Mouse (Mus musculus): Measurements from ENCODE around the gene Timm17a.

Timm17a gene

GRCm38 (mm10) chr1:135313284-135314031 is at the start of gene Timm17a:
Timm17a (minus strand) TSS chr1:135313778.
- DNase-seq (ENCODE audit: low read depth), result peak; percentile 91

GRCm38 (mm10) chr1:135362115-135362514 is 48.5 kb upstream of the Timm17a start:
- DNase-seq (ENCODE audit: low read depth), result no peak

DNA sequence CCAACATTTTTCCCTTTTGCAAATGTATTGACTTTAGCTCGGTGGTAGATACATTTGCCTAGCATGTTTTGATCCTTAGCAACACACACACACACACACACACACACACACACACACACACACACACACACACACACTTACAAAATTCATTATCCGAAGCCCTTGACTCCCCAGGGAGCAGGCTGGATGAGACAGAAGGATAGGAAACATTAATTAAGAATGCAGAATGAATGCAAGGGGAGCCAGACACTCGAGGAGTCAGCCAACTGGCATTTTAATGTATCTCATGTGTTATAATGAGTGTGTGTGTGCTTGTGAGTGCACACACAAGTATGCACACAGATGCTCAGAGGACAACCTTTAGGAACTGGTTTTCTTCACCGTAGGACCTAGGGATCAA is 47.9 kb upstream of the Timm17a start:
- DNase-seq (ENCODE audit: low read depth), result no peak

GRCm38 (mm10) chr1:135359071-135359470 is 45.5 kb upstream of the Timm17a start:
- no peak for DNase-seq (ENCODE audit: low read depth)

DNA sequence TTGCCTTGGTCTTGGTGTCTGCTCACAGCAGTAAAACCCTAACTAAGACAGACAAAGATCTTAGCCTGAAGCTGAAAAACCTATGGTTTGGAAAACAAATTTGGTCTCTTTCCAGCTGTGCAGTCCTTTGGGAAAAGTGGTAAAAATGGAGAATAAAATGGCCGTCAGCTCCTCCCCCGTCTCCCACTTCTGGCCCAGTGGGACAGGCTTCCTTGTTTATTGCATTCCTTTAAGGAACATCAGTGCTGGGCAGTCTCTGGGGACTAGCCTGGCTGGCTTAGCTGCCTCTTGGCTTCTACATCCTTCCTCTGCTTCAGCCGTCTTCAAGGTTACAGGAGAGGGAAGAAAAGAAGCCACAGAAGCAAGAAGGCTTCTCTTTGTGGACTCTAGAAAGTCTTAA is 38.4 kb upstream of the Timm17a start:
- DNase-seq (ENCODE audit: low read depth), result no peak

DNA sequence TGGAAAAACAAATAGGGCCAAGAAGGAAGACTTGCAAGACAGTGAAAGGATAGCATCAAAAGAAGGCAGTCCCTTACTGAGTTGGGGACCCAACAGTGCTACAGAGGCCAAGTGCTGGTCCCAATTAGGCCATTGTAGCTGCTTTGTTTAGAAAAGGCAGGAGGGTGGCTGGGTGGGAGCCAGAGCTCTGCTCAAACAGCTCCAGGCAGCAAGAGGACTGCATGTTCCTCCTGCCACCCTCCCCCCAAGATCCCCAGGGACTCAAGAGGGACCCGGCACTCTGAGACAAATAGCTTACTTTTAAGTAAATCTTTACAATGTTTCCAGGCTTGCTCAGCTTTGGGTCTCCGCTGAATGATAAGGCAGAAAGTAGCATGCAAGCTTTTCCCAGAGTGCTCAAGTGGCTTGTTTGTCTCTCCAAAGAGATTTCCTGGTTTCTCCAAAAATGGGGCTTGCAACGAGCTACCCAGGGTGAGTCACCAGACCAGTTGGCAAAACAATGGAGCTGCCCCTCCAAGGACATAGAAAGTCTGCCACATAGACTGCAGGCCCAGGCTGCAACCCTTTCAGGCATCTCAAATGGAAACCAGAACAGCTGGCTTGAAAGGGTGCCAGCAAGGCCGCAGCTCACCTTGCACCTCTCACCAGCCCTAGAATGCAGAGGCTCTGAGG is 34.1 kb upstream of the Timm17a start:
- no peak for DNase-seq (ENCODE audit: low read depth)

DNA sequence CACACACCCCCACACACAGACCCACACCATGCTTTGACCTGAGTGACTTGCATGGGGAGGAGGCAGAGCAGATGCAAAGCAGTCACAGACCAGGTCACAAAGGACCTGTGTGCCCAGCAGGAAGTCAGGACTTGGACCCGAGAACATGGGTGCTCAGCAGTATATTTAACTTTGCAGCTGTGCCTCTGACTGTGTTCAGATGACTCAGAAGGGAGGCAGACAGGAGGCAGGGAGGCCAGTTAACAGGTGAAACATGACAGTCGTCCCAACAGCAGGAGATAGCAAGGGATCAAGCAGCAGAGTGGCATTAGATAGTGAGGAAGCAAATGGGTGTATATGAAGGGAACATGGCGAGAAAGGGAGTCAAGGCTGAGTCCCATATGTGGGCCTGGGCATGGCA is 33.3 kb upstream of the Timm17a start:
- DNase-seq (ENCODE audit: low read depth), result no peak

DNA sequence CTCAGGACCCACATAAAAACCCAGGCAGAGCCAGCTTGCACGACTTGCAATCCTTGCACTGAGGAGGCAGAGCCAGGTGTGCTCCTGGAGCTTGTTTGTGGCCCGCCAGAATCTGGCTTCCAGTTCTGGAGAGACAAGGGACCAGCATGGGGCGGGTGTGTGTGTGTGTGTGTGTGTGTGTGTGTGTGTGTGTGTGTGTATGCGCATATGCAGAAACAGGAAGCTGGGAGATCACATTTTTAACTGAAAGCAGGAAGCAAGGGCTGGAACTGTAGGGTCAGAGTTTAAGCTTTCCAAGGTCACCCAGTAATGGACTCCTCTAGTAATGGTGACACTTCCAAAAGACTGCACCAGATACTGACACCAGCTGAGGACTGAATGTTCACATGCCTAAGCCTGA is 30.4 kb upstream of the Timm17a start:
- DNase-seq (ENCODE audit: low read depth), result no peak

DNA sequence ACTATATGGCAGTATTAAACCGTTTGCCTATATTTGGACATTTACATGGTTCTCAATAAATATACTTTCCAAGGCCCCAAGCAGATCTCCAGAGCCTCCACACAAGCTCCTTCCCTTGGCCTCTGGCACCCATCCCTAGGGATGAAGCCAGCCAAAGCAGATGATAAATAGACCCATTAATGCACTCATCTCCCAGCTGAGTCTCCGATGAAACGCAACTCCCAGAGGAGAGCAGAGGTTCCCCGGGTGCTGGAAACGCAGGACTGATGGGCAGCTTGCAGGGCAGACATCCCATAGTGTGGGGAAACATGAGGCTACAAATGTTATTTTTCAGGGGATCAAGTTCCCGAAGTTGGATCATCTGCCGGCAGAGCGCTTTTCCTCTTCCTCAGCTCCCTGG is 28.4 kb upstream of the Timm17a start:
- no peak for DNase-seq (ENCODE audit: low read depth)

DNA sequence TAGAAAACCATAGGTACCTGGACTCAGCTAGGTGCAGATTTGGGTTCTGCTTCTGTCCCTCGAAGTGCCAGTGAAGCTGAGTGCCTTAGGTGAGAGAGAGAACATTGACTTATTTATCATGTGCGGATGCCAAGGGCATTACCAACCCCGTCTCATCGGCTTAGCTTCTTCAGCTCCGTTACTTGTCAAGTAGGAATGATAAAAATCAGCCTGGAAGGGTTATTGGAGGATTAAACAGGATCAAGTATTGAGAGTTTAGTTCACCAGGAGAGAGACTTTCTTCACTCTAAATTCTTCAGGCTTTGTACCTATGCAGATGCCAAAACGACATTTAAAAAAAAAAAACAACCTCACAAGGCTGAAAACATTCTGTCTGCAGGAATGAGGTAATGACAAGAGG is 17.0 kb upstream of the Timm17a start:
- DNase-seq (ENCODE audit: low read depth), result no peak

DNA sequence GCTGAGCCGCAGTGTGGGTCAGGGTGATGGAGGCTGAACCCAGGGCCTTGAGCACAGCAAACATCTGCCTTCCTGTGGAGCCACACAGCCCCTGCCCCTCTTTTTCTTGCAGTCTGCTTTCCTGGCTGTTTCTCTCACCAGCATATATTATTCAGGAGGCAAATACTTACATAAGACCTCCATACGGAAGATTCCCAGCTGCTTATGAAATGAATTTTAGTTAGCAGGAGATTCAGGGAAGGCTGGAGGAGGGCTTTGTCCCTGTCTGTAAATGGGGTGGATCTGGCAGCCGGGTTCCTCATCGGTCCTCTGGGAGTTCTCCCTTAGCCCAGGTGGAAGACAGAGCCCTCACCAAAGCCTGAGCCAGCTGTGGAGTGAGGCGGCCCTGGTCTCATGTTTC is 14.8 kb upstream of the Timm17a start:
- DNase-seq (ENCODE audit: low read depth), result no peak

GRCm38 (mm10) chr1:135325934-135326333 is 12.4 kb upstream of the Timm17a start:
- DNase-seq (ENCODE audit: low read depth), result no peak

DNA sequence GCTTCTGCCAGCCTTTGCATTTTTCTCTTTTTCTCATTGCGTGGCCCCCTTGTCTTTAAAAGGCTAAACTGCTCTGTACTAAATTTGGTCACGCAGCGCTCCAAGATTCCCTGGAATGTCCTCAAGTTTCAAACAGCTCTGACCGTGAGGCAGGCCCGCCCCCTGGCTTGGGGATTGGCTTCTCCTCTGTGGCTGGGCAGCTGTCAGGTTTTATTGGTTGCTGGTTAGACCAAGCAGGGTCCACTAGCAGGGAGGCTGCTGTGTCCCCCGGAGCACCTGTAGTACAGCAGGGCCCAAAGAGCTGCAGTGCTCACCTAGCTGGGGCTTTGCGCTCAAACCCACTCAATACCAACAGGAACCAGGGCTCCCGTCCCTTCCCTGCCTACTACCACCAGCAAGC is 11.0 kb upstream of the Timm17a start, which contains the start of gene Lmod1:
Gene Lmod1, plus strand, starts transcription at position 237 of the 400 bp plus-strand sequence.
- DNase-seq (ENCODE audit: low read depth), result no peak

- DNase-seq (ENCODE audit: low read depth), result no peak
Observed at GRCm38 (mm10) chr1:135323367-135323901, 9.9 kb upstream of the Timm17a start.

GRCm38 (mm10) chr1:135312201-135312600 is 1.4 kb downstream of the Timm17a start:
- DNase-seq (ENCODE audit: low read depth), result no peak

- DNase-seq (ENCODE audit: low read depth), result no peak
Observed at GRCm38 (mm10) chr1:135311356-135311755, 2.2 kb downstream of the Timm17a start.

- no peak for DNase-seq (ENCODE audit: low read depth)
Observed at GRCm38 (mm10) chr1:135290908-135291307, 22.7 kb downstream of the Timm17a start.

DNA sequence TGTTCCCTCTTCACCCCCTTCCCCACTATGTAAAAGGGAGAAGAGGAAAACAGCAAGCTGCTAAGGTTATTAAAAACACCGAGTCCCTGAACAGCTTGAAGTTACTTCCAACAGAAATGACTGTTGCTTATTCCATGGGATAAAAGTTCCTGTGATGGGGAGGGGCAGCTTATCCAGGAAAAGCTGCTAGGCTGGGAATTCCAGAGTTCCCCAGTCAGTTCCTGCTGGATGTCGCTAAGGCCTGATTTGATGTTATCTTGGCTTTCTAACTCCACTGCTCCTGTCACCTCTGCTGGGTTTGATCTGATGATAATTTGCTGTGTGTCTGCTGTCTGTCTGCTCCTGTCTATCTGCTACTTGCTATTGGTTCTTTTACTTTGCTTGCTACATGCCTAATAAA is 27.3 kb downstream of the Timm17a start:
- no peak for DNase-seq (ENCODE audit: low read depth)

DNA sequence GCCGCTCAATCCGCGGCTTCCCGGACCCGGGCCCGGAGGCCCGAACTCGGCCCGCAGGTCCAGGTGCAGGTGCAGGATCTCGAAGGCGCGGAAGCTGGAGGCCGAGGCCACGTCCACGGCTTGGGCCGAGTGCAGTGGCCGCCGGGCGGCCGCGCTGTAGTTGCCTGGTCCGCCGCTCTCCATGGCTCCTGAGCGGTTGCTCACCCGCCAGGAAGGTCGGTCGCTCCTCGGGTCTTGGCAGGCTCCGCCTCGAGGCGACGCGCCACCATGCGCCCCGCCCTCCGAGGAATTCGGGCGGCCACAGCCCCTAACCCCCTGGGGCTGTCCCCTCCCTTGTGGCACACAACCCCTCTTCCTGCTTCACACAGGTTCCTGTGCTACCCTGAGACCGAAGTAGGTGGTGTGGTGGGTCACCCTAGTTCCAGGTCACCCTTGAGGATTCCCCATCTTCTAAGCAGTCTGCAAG is 29.7 kb downstream of the Timm17a start, which contains the start of gene Rnpep:
Gene Rnpep, minus strand, starts transcription at position 259 of the 466 bp plus-strand sequence.
- DNase-seq (ENCODE audit: low read depth), result peak; percentile 32

GRCm38 (mm10) chr1:135283287-135283825 is 30.2 kb downstream of the Timm17a start:
- no peak for DNase-seq (ENCODE audit: low read depth)

- DNase-seq (ENCODE audit: low read depth), result no peak
Observed at GRCm38 (mm10) chr1:135282536-135283286, 30.9 kb downstream of the Timm17a start.

- DNase-seq (ENCODE audit: low read depth), result no peak
Observed at GRCm38 (mm10) chr1:135281841-135282240, 31.7 kb downstream of the Timm17a start.

Measured in c-Kit-positive CD71-positive TER-119-negative erythroid progenitor cells, embryonic 14.5 days (primary cell).